Mouse (Mus musculus): Measurements from ENCODE around the gene Tmeff2. TPM values are rescaled to one million over a fixed set of nuclear protein-coding genes. Genes with fewer than 3 reads are reported as not detected.
A peak's percentile ranks its signal among the peaks of the same experiment; 100 is the strongest.
"Not testable (repeated sequence)": the region's sequence is repeated elsewhere in the genome, so short reads cannot be mapped to it uniquely, and the experiment has no call there.

The Tmeff2 gene
- 20.1 and 23.6 TPM in 2 replicates for polyA plus RNA-seq (2015; fragmentation: Nextera tagmentation; extraction: Ambion mirVana)

GRCm38 (mm10) chr1:50900386-50900785 lies at the start of gene Tmeff2:
Gene Tmeff2, plus strand, starts transcription at chr1:50900647.
- 88% methylated on average over 9 of the region's 9 CpGs for WGBS
- not testable (repeated sequence) for H3K4me2 ChIP-seq

DNA sequence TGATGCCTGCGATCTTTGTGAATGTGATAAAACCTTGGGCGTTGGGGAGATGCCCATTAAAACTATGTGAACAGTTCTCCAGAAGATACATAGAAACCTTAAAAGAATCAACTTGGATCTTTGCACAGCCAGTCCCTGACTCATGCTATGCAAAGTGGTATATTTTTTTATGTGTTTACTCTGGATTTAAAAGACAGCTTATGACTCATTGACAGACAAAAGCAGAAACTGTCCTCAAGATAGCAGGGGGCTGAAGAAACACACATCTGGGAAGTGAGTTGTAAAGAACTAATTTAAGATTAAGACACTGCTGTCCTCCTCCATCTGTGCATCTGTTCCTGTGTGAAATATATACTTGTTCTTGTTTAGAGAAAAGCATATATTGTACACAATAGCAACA lies 38.9 kb upstream of the Tmeff2 start:
- Histone ChIP-seq H3K9ac (no peak overlapping the region), H3K4me2 (no peak overlapping the region), H3K27ac (no peak overlapping the region), H3K4me1 (no peaks in the 10 kb centered on the region), H3K36me3 (no peaks in the 10 kb centered on the region), H3K27me3 (no peaks in the 10 kb centered on the region), H3K9me3 (no peaks in the 10 kb centered on the region), H3K4me3 (no peak overlapping the region)
- no peak for ATAC-seq (ENCODE audit: insufficient number of reproducible peaks, low FRiP score, low TSS enrichment, low read depth)
- WGBS: 91% methylated on average over 2 of the region's 2 CpGs

More at GRCm38 (mm10) chr1:50900386-50900785, at the start of gene Tmeff2:
- not testable (repeated sequence) for H3K4me3 ChIP-seq; ATAC-seq (ENCODE audit: insufficient number of reproducible peaks, low FRiP score, low TSS enrichment, low read depth); H3K36me3 ChIP-seq; H3K27me3 ChIP-seq; H3K4me1 ChIP-seq; H3K9me3 ChIP-seq; H3K9ac ChIP-seq; H3K27ac ChIP-seq

- H3K4me2 ChIP-seq: no peak overlapping the region
- H3K4me1 ChIP-seq: no peaks in the 10 kb centered on the region
- H3K36me3 ChIP-seq: no peaks in the 10 kb centered on the region
- no peak for ATAC-seq (ENCODE audit: insufficient number of reproducible peaks, low FRiP score, low TSS enrichment, low read depth)
- no peaks in the 10 kb centered on the region for H3K27me3 ChIP-seq
- H3K9me3 ChIP-seq: no peaks in the 10 kb centered on the region
- no peak overlapping the region for H3K4me3 ChIP-seq
- 62% methylated on average over 6 of the region's 6 CpGs for WGBS
- no peak overlapping the region for H3K9ac ChIP-seq
- no peak overlapping the region for H3K27ac ChIP-seq
Measured at GRCm38 (mm10) chr1:50897696-50898095, 2.8 kb upstream of the Tmeff2 start.

- no peak overlapping the region for H3K4me2 ChIP-seq
- no peak overlapping the region for H3K27ac ChIP-seq
- 46% methylated on average over 5 of the region's 5 CpGs for WGBS
- H3K4me1 ChIP-seq: peaks cover 21% of the 10 kb centered on the region
- no peak for ATAC-seq (ENCODE audit: insufficient number of reproducible peaks, low FRiP score, low TSS enrichment, low read depth)
- H3K9me3 ChIP-seq: no peaks in the 10 kb centered on the region
- H3K36me3 ChIP-seq: no peaks in the 10 kb centered on the region
- H3K9ac ChIP-seq: no peak overlapping the region
- H3K27me3 ChIP-seq: peaks cover 37% of the 10 kb centered on the region
- peak overlapping the region; percentile 7; the same call in 1 of the 2 replicates for H3K4me3 ChIP-seq
Measured at GRCm38 (mm10) chr1:50924838-50925355, 24.4 kb downstream of the Tmeff2 start.

- H3K36me3 ChIP-seq: no peaks in the 10 kb centered on the region
- no peaks in the 10 kb centered on the region for H3K9me3 ChIP-seq
- no peak overlapping the region for H3K9ac ChIP-seq
- WGBS: 11% methylated on average over 13 of the region's 13 CpGs
- peaks cover 37% of the 10 kb centered on the region for H3K27me3 ChIP-seq
- no peak overlapping the region for H3K27ac ChIP-seq
- H3K4me1 ChIP-seq: peaks cover 21% of the 10 kb centered on the region
- ATAC-seq (ENCODE audit: insufficient number of reproducible peaks, low FRiP score, low TSS enrichment, low read depth): no peak
- peak overlapping the region; percentile 7; the same call in 1 of the 2 replicates for H3K4me3 ChIP-seq
- H3K4me2 ChIP-seq: peak overlapping the region; percentile 30
Measured at GRCm38 (mm10) chr1:50925356-50925921, 25.0 kb downstream of the Tmeff2 start.

DNA sequence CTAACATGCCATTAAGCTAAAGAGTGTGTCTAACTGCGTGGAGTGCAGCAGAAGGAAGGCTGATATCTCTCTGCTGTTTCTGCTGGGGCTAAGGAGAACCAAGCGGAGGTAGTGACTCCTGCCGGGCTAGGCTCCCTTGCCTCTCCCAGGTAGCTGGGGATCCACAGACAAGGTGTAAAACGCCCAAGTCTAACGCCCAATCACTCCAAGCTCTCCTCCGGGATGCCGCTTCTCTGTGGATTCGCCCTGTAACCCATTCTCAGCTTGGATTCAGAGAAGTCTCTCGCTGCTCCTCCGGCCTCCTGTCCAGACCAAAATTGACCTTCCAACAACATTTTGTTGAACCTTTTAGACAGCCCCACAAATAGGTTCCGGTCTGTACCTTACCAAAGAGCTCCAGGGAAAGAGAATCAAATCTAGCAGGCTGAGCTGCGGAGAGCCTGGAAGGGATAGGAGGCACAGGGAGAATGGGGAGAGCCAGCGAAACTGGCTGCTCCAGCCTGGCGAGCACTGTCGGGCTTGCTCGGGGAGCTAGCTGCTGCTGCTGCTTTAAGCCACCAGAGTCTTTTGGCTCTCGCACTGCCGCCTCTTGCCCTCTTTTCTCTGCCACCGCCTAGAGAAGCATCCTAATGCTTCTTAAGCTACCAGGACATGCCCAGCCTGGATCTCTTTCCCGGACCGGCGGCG lies 26.1 kb downstream of the Tmeff2 start:
- Histone ChIP-seq H3K4me1 (peaks cover 21% of the 10 kb centered on the region), H3K27me3 (peaks cover 37% of the 10 kb centered on the region), H3K27ac (no peak overlapping the region), H3K9ac (peak overlapping the region; percentile 33; the same call in 1 of the 2 replicates), H3K4me2 (peak overlapping the region; percentile 99), H3K36me3 (no peaks in the 10 kb centered on the region), H3K9me3 (no peaks in the 10 kb centered on the region), H3K4me3 (peak overlapping the region; percentile 61)
- 2% methylated on average over 23 of the region's 23 CpGs for WGBS
- ATAC-seq (ENCODE audit: insufficient number of reproducible peaks, low FRiP score, low TSS enrichment, low read depth): no peak

GRCm38 (mm10) chr1:50927077-50927611 lies 26.7 kb downstream of the Tmeff2 start:
- under 1% methylated on average over 37 of the region's 37 CpGs for WGBS
- Histone ChIP-seq H3K4me1 (peaks cover 21% of the 10 kb centered on the region), H3K4me2 (peak overlapping the region; percentile 99), H3K4me3 (peak overlapping the region; percentile 61), H3K9ac (peak overlapping the region; percentile 33), H3K9me3 (no peaks in the 10 kb centered on the region), H3K36me3 (no peaks in the 10 kb centered on the region), H3K27ac (no peak overlapping the region), H3K27me3 (peaks cover 37% of the 10 kb centered on the region)
- peak; percentile 90 for ATAC-seq (ENCODE audit: insufficient number of reproducible peaks, low FRiP score, low TSS enrichment, low read depth)

- Histone ChIP-seq H3K36me3 (no peaks in the 10 kb centered on the region), H3K9ac (peak overlapping the region; percentile 33), H3K27me3 (peaks cover 37% of the 10 kb centered on the region), H3K9me3 (no peaks in the 10 kb centered on the region), H3K4me3 (peak overlapping the region; percentile 61), H3K4me2 (peak overlapping the region; percentile 99), H3K4me1 (peaks cover 21% of the 10 kb centered on the region), H3K27ac (no peak overlapping the region)
- WGBS: under 1% methylated on average over 35 of the region's 35 CpGs
- ATAC-seq (ENCODE audit: insufficient number of reproducible peaks, low FRiP score, low TSS enrichment, low read depth): peak; percentile 52; the same call in 1 of the 2 replicates
Measured at GRCm38 (mm10) chr1:50927679-50928187, 27.3 kb downstream of the Tmeff2 start.

- no peak overlapping the region for H3K9ac ChIP-seq
- no peak for ATAC-seq (ENCODE audit: insufficient number of reproducible peaks, low FRiP score, low TSS enrichment, low read depth)
- H3K4me3 ChIP-seq: peak overlapping the region; percentile 61
- WGBS: 24% methylated on average over 3 of the region's 3 CpGs
- H3K36me3 ChIP-seq: no peaks in the 10 kb centered on the region
- no peaks in the 10 kb centered on the region for H3K9me3 ChIP-seq
- H3K4me1 ChIP-seq: peaks cover 21% of the 10 kb centered on the region
- H3K27me3 ChIP-seq: peaks cover 37% of the 10 kb centered on the region
- peak overlapping the region; percentile 20 for H3K4me2 ChIP-seq
- no peak overlapping the region for H3K27ac ChIP-seq
Measured at GRCm38 (mm10) chr1:50928776-50929175, 28.3 kb downstream of the Tmeff2 start.

DNA sequence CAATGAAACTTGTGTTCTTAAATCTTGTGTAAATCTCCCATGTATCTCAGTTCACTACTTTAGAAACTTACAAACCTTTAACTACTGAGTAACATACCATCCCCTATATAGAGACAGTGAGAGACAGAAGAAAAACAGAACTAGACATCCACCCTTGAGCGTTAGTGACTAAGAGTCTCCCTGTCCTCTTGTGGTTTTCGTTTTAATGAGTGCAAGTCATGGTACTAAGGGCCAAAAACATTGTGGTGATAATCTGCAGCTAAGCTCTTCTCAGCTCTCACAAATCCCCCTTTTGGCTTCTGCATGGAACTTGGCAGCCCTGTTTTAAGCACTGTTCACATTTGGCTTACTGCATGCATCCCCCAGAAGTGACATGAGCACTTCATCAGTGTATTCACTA lies 34.6 kb downstream of the Tmeff2 start:
- H3K4me2 ChIP-seq: no peak overlapping the region
- no peak for ATAC-seq (ENCODE audit: insufficient number of reproducible peaks, low FRiP score, low TSS enrichment, low read depth)
- WGBS: 42% methylated on average over 2 of the region's 2 CpGs

GRCm38 (mm10) chr1:50935484-50935883 lies 35.0 kb downstream of the Tmeff2 start:
- H3K27me3 ChIP-seq: no peaks in the 10 kb centered on the region
- no peak overlapping the region for H3K4me2 ChIP-seq
- no peak overlapping the region for H3K27ac ChIP-seq
- H3K9me3 ChIP-seq: no peaks in the 10 kb centered on the region
- ATAC-seq (ENCODE audit: insufficient number of reproducible peaks, low FRiP score, low TSS enrichment, low read depth): no peak
- 84% methylated on average over 2 of the region's 2 CpGs for WGBS
- H3K4me3 ChIP-seq: no peak overlapping the region
- no peaks in the 10 kb centered on the region for H3K4me1 ChIP-seq
- no peak overlapping the region for H3K9ac ChIP-seq
- no peaks in the 10 kb centered on the region for H3K36me3 ChIP-seq

More for the DNA sequence above, 34.6 kb downstream of the Tmeff2 start:
- H3K27ac ChIP-seq: no peak overlapping the region
- no peaks in the 10 kb centered on the region for H3K4me1 ChIP-seq
- no peak overlapping the region for H3K9ac ChIP-seq
- no peak overlapping the region for H3K4me3 ChIP-seq
- H3K27me3 ChIP-seq: no peaks in the 10 kb centered on the region
- H3K9me3 ChIP-seq: no peaks in the 10 kb centered on the region
- H3K36me3 ChIP-seq: no peaks in the 10 kb centered on the region
